ENCODE assay signal across 7 mouse cellular contexts in genomic region chr11:80670391-80670790, GRCm38 (mm10).
A peak's percentile ranks its signal among the peaks of the same experiment; 100 is the strongest.
DNase-seq lines count a peak whose midpoint lies in the region; ATAC-seq and TF ChIP-seq lines count a peak whose summit lies in the region.

No protein-coding gene starts in this region.

- H3K27me3 ChIP-seq in lung, postnatal 0 days (replicated peaks; ENCODE audit: insufficient read depth, low read length), result no peaks in the 10 kb centered on the region
- no peaks in the 10 kb centered on the region for H3K27me3 ChIP-seq in intestine, embryonic 14.5 days (replicated peaks; ENCODE audit: control insufficient read depth, insufficient read depth, low read length)
- no peaks in the 10 kb centered on the region for H3K27me3 ChIP-seq in midbrain, embryonic 15.5 days (replicated peaks)

- 30% methylated on average over 1 of the region's 1 CpGs for whole genome bisulfite sequencing in lung, postnatal 0 days
- WGBS in intestine, embryonic 14.5 days, result 39% methylated on average over 1 of the region's 1 CpGs
- WGBS in midbrain, embryonic 15.5 days, result 25% methylated on average over 1 of the region's 1 CpGs

- peak; percentile 70 for TF ChIP-seq CTCF in lung, postnatal 0 days (IDR thresholded peaks at IDR 0.05)

- H3K4me2 ChIP-seq in lung, postnatal 0 days (replicated peaks; ENCODE audit: low read depth, low read length), result no peak overlapping the region
- H3K4me2 ChIP-seq in intestine, embryonic 14.5 days (ENCODE audit: low read length), result no peak overlapping the region
- no peak overlapping the region for H3K4me2 ChIP-seq in midbrain, embryonic 15.5 days

- ATAC-seq in lung, postnatal 0 days, result peak; percentile 68
- no peak for ATAC-seq in intestine, embryonic 14.5 days (replicated peaks; ENCODE audit: low FRiP score, low TSS enrichment, low read depth)
- peak; percentile 92 for ATAC-seq in midbrain, embryonic 15.5 days (replicated peaks)

- no peak overlapping the region for H3K27ac ChIP-seq in lung, postnatal 0 days (ENCODE audit: low read length)
- no peak overlapping the region for H3K27ac ChIP-seq in intestine, embryonic 14.5 days (ENCODE audit: low read depth)
- peak overlapping the region; percentile 77 for H3K27ac ChIP-seq in midbrain, embryonic 15.5 days

- TF ChIP-seq EP300 in lung, postnatal 0 days (IDR thresholded peaks at IDR 0.05), result no peak

- no peaks in the 10 kb centered on the region for H3K9me3 ChIP-seq in lung, postnatal 0 days (ENCODE audit: low read length)
- H3K9me3 ChIP-seq in intestine, embryonic 14.5 days (ENCODE audit: control insufficient read depth, low read length), result no peaks in the 10 kb centered on the region
- H3K9me3 ChIP-seq in midbrain, embryonic 15.5 days, result no peaks in the 10 kb centered on the region

- no peaks in the 10 kb centered on the region for H3K4me1 ChIP-seq in lung, postnatal 0 days (ENCODE audit: insufficient read depth, low read depth, low read length)
- no peaks in the 10 kb centered on the region for H3K4me1 ChIP-seq in intestine, embryonic 14.5 days (replicated peaks; ENCODE audit: control insufficient read depth, insufficient read depth, low read length)
- H3K4me1 ChIP-seq in midbrain, embryonic 15.5 days, result peaks cover 8% of the 10 kb centered on the region

- peaks cover 10% of the 10 kb centered on the region; the same call in 1 of the 2 replicates for H3K36me3 ChIP-seq in lung, postnatal 0 days (ENCODE audit: insufficient read depth, low read length)
- H3K36me3 ChIP-seq in intestine, embryonic 14.5 days (ENCODE audit: control insufficient read depth, insufficient read depth, low read length), result 0 out of 2 replicates have a peak, but pooled peaks cover 7% of the 10 kb centered on the region
- H3K36me3 ChIP-seq in midbrain, embryonic 15.5 days (replicated peaks), result no peaks in the 10 kb centered on the region

- no peak overlapping the region for H3K4me3 ChIP-seq in lung, postnatal 0 days (ENCODE audit: low read depth, low read length)
- no peak overlapping the region for H3K4me3 ChIP-seq in intestine, embryonic 14.5 days (ENCODE audit: low read depth, low read length)
- H3K4me3 ChIP-seq in midbrain, embryonic 15.5 days, result no peak overlapping the region

- peak; percentile 81 for DNase-seq in lung, postnatal 0 days (ENCODE audit: low spot score)
- no peak for DNase-seq in lung, adult 18-20 months
- peak; percentile 19 for DNase-seq in ZHBTc4 (ENCODE audit: low read depth, low spot score)
- DNase-seq in embryo, embryonic 11.5 days (ENCODE audit: low read depth, low spot score), result peak; percentile 51
- peak; percentile 40 for DNase-seq in intestine, embryonic 14.5 days (ENCODE audit: low spot score)
- no peak for DNase-seq in spleen, adult 18-20 months

- no peak overlapping the region for H3K9ac ChIP-seq in lung, postnatal 0 days (replicated peaks; ENCODE audit: low read depth)
- no peak overlapping the region for H3K9ac ChIP-seq in intestine, embryonic 14.5 days (ENCODE audit: low read length)
- H3K9ac ChIP-seq in midbrain, embryonic 15.5 days, result peak overlapping the region; percentile 19; the same call in 1 of the 2 replicates

Comparison
In these comparisons a context has a peak if more than half of its experiments do, and no peak if none do; other contexts are left out.
1. DNase-seq: peak in lung, postnatal 0 days (single experiment), ZHBTc4 (single experiment), embryo, embryonic 11.5 days (single experiment) and intestine, embryonic 14.5 days (single experiment); none in lung, adult 18-20 months (0 of 2) and spleen, adult 18-20 months (0 of 2).